Mouse (Mus musculus) ES-Bruce4 (cell line): ENCODE results near the gene Bpi.

Experiments used
- CTCF ChIP-seq: IDR thresholded peaks from one replicate; pipeline ENCODE4 v1.8.1; 2011; ENCODE audit warnings: low read depth, low read length
- EP300 ChIP-seq: IDR thresholded peaks from 2 replicates; pipeline ENCODE4 v1.6.1; 2011; ENCODE audit warnings: low read depth, low read length; ENCODE audit not compliant: insufficient read depth
- POLR2A ChIP-seq: IDR thresholded peaks from one replicate; pipeline ENCODE4 v1.8.1; 2011; ENCODE audit warnings: low read length; ENCODE audit not compliant: insufficient read depth

- no peak for TF ChIP-seq EP300
- no peak for TF ChIP-seq CTCF
- TF ChIP-seq POLR2A: no peak
These were observed 21.2 kb upstream of the Bpi start for GRCm38 (mm10) chr2:158236698-158237097.
